Mouse (Mus musculus): Measurements from ENCODE around the gene Eipr1.

DNA sequence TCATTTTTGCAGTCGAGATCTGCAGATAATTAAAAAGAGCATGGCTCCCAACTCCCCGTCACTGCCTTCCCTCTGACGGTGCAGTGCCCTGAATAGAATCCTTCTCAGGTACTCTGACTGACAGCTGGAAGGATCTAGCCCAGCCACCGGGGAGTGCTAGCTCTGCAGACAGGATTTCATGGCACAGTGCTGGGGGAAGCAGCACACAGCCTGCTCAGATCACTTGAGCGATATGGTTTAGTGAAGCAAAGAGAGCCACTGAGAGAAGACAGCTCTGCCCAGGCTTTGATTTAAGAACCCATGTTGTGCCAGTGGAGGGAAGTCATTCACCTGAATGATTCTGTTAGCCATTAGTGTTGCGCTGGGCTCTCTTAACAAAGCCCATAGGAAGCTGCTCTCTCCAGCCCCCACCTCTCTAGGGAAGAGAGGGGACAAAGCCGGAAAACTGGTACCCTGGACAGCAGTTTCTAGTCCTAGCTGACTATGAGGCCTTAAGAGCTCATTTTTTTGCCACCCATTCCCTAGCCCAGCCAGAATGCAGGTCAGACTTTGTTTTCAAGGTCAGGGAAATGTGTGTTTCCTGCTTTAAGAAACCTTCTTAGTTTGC lies 137.6 kb downstream of the Eipr1 start:
- TF ChIP-seq CTCF (IDR thresholded peaks at IDR 0.05; ENCODE audit: control insufficient read depth, insufficient read depth, insufficient replicate concordance, low read depth, low read length) (no peak), POLR2A (IDR thresholded peaks at IDR 0.05; ENCODE audit: control insufficient read depth, low read depth, low read length) (no peak)

All from testis, adult 2 months (tissue).